Mouse (Mus musculus) mesoderm, embryonic 11.5 days (tissue): ENCODE measurements around the gene Slc22a1.

Source experiments
- DNase-seq: peaks from one replicate; pipeline ENCODE4 v3.0.0-alpha.2; 2012; ENCODE audit warnings: low read depth, low spot score

Gene Slc22a1

GRCm38 (mm10) chr17:12631771-12632600 lies 43.6 kb downstream of the Slc22a1 start:
- DNase-seq: peak; percentile 80

- DNase-seq: peak; percentile 59
Observed at GRCm38 (mm10) chr17:12630976-12631730, 44.5 kb downstream of the Slc22a1 start.

GRCm38 (mm10) chr17:12627983-12628382 lies 47.6 kb downstream of the Slc22a1 start:
- no peak for DNase-seq

- no peak for DNase-seq
Observed at GRCm38 (mm10) chr17:12619641-12620040, 56.0 kb downstream of the Slc22a1 start.

GRCm38 (mm10) chr17:12615429-12615828 lies 60.2 kb downstream of the Slc22a1 start:
- no peak for DNase-seq

- DNase-seq: no peak
Observed at GRCm38 (mm10) chr17:12614511-12615385, 60.9 kb downstream of the Slc22a1 start.

- no peak for DNase-seq
Observed at GRCm38 (mm10) chr17:12607202-12607601, 68.4 kb downstream of the Slc22a1 start.

- no peak for DNase-seq
Observed at GRCm38 (mm10) chr17:12606634-12607033, 69.0 kb downstream of the Slc22a1 start.
